Mouse (Mus musculus) myocyte (in vitro differentiated cells): ENCODE results near the gene Kif27. TPM values are rescaled to one million over a fixed set of nuclear protein-coding genes. Genes with fewer than 3 reads are reported as not detected.

ENCODE experiments used
- H3K27me3 ChIP-seq: one replicate; pipeline ENCODE4 v1.6.1; 2011; ENCODE audit not compliant: control insufficient read depth, insufficient read depth, insufficient read length
- H3K36me3 ChIP-seq: one replicate; pipeline ENCODE4 v1.6.1; 2011; ENCODE audit not compliant: control insufficient read depth, insufficient read depth
- H3K4me2 ChIP-seq: one replicate; pipeline ENCODE4 v1.6.1; 2011; ENCODE audit warnings: low read depth, control low read depth
- H3K4me3 ChIP-seq: one replicate; pipeline ENCODE4 v1.5.1; 2011; ENCODE audit warnings: mild to moderate bottlenecking, control low read depth, moderate library complexity
- H3K79me2 ChIP-seq: one replicate; pipeline ENCODE4 v1.6.1; 2011; ENCODE audit not compliant: control insufficient read depth, insufficient read depth
- H3ac ChIP-seq: one replicate; pipeline ENCODE4 v1.6.1; 2011; ENCODE audit not compliant: control insufficient read depth, insufficient read length
- CEBPB ChIP-seq: IDR thresholded peaks from 2 replicates; pipeline ENCODE4 v1.6.1; 2011; ENCODE audit warnings: mild to moderate bottlenecking, moderate library complexity; ENCODE audit not compliant: poor library complexity, insufficient read depth, severe bottlenecking
- E2F4 ChIP-seq: IDR thresholded peaks from one replicate; pipeline ENCODE4 v1.6.1; 2011; ENCODE audit warnings: mild to moderate bottlenecking, control low read depth, moderate library complexity; ENCODE audit not compliant: insufficient read depth
- MAX ChIP-seq: IDR thresholded peaks from one replicate; pipeline ENCODE4 v1.6.1; 2011; ENCODE audit warnings: low read depth, mild to moderate bottlenecking, control low read depth
- MYOD1 ChIP-seq, 3 experiments: IDR thresholded peaks; one replicate each; pipeline ENCODE4 v1.6.1; 2011; ENCODE audit warnings: control low read depth in 2 of 3, low read depth in 2 of 3, mild to moderate bottlenecking in 2 of 3, moderate library complexity in 1 of 3; ENCODE audit not compliant: insufficient read length in 2 of 3, control insufficient read depth in 1 of 3
- MYOG ChIP-seq, 3 experiments: IDR thresholded peaks; one replicate each; pipeline ENCODE4 v1.6.1; 2011; ENCODE audit warnings: control low read depth in 2 of 3, low read depth in 2 of 3, mild to moderate bottlenecking in 2 of 3; ENCODE audit not compliant: insufficient read length in 2 of 3, control insufficient read depth in 1 of 3, insufficient read depth in 1 of 3
- POLR2A ChIP-seq: IDR thresholded peaks from one replicate; pipeline ENCODE4 v1.6.1; 2011; ENCODE audit warnings: low read depth, mild to moderate bottlenecking, control low read depth, moderate library complexity; ENCODE audit not compliant: insufficient read length
- POLR2AphosphoS2 ChIP-seq: IDR thresholded peaks from one replicate; pipeline ENCODE4 v1.6.1; 2011; ENCODE audit warnings: low read depth, control low read depth; ENCODE audit not compliant: insufficient read length
- REST ChIP-seq: IDR thresholded peaks from one replicate; pipeline ENCODE4 v1.6.1; 2011; ENCODE audit warnings: mild to moderate bottlenecking, control low read depth, moderate library complexity; ENCODE audit not compliant: insufficient read depth, insufficient read length
- SRF ChIP-seq: IDR thresholded peaks from one replicate; pipeline ENCODE4 v1.6.1; 2011; ENCODE audit warnings: low read depth; ENCODE audit not compliant: control insufficient read depth, insufficient read length
- TCF12 ChIP-seq: IDR thresholded peaks from one replicate; pipeline ENCODE4 v1.6.1; 2011; ENCODE audit warnings: mild to moderate bottlenecking, control low read depth; ENCODE audit not compliant: poor library complexity, insufficient read depth, severe bottlenecking
- TCF3 ChIP-seq: IDR thresholded peaks from one replicate; pipeline ENCODE4 v1.6.1; 2011; ENCODE audit warnings: low read depth, control low read depth; ENCODE audit not compliant: insufficient read length
- USF1 ChIP-seq: IDR thresholded peaks from one replicate; pipeline ENCODE4 v1.6.1; 2011; ENCODE audit warnings: low read depth, mild to moderate bottlenecking, control low read depth, moderate library complexity
- polyA plus RNA-seq: library from polyadenylated mRNA; unstranded; fragments of >200 nt; fragmentation: generic; extraction: Trizol; gene quantifications from one replicate; pipeline ENCODE4 v1.2.1, GENCODE M21; 2012; ENCODE audit warnings: missing spikeins

Kif27 gene
- polyA plus RNA-seq, 1 experiment = 0.08 TPM

- H3K27me3 ChIP-seq = no peaks in the 10 kb centered on the region
- no peak overlapping the region for H3K4me3 ChIP-seq
- TF ChIP-seq MYOG (IDR thresholded peaks at IDR 0.05; ENCODE audit: control insufficient read depth in 1 of 3, insufficient read depth in 1 of 3, insufficient read length in 2 of 3, low read depth in 2 of 3) = no peak
- TF ChIP-seq TCF12 = no peak
- TF ChIP-seq SRF = no peak
- H3K4me2 ChIP-seq = no peak overlapping the region
- no peak overlapping the region for H3ac ChIP-seq
- H3K36me3 ChIP-seq = no peaks in the 10 kb centered on the region
- no peaks in the 10 kb centered on the region for H3K79me2 ChIP-seq
These were observed 69.6 kb downstream of the Kif27 start for GRCm38 (mm10) chr13:58289308-58289707.

DNA sequence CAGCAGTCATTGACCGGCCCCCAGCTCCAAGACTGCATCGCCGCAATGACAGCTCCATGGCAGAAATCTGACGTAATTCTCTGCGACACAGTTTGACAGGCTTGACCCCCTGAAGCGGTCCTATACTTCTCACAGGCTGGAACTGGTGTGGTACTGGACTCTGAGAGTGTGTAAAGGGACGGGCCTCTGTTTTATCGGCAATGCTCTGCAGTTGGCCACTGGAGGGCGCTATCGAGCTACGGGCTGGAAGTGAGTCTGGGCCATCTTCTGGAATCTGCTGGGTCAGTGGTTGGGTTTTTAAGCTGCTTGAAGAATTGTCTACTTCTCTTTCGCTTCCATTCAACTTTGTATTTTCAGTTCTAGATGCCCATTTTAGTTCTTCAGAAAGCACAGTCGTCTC, 71.1 kb downstream of the Kif27 start:
- Histone ChIP-seq H3K36me3 (no peaks in the 10 kb centered on the region), H3K27me3 (no peaks in the 10 kb centered on the region), H3K4me2 (no peak overlapping the region), H3ac (no peak overlapping the region), H3K79me2 (no peaks in the 10 kb centered on the region), H3K4me3 (no peak overlapping the region)
- TF ChIP-seq E2F4 (no peak), MYOD1 (IDR thresholded peaks at IDR 0.05; ENCODE audit: control insufficient read depth in 1 of 3, insufficient read length in 2 of 3, low read depth in 2 of 3) (no peak), SRF (no peak), REST (no peak), MYOG (IDR thresholded peaks at IDR 0.05; ENCODE audit: control insufficient read depth in 1 of 3, insufficient read depth in 1 of 3, insufficient read length in 2 of 3, low read depth in 2 of 3) (no peak), MAX (no peak), USF1 (no peak), TCF3 (no peak), POLR2A (no peak), TCF12 (no peak), POLR2AphosphoS2 (no peak), CEBPB (no peak)

DNA sequence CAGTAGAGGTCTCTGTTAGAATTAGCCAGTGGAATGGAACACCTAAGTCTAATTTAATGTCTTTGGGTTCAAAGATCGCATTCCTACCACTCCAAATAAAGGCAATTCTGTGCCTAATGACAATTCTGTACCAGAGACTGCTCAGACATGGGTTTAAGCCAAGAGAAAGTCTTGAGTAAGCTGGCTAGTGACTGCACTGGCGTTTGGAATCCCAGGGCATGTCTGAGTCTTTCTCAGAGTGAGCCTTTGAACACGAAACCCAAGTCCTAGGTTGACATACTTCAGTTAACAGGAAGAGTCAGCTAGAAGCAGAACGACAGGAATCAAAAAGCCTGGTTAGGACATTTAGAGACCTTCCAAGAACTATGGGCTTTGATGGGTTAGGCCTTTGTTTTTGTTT, 75.5 kb downstream of the Kif27 start:
- Histone ChIP-seq H3K79me2 (no peaks in the 10 kb centered on the region), H3K36me3 (no peaks in the 10 kb centered on the region), H3K4me2 (no peak overlapping the region), H3ac (no peak overlapping the region), H3K4me3 (no peak overlapping the region), H3K27me3 (no peaks in the 10 kb centered on the region)
- TF ChIP-seq CEBPB (no peak), POLR2AphosphoS2 (no peak), TCF3 (no peak), MYOG (IDR thresholded peaks at IDR 0.05; ENCODE audit: control insufficient read depth in 1 of 3, insufficient read depth in 1 of 3, insufficient read length in 2 of 3, low read depth in 2 of 3) (no peak), REST (no peak), MAX (no peak), TCF12 (no peak), POLR2A (no peak), E2F4 (no peak), MYOD1 (IDR thresholded peaks at IDR 0.05; ENCODE audit: control insufficient read depth in 1 of 3, insufficient read length in 2 of 3, low read depth in 2 of 3) (no peak), USF1 (no peak)

- Histone ChIP-seq H3K4me2 (no peak overlapping the region), H3K36me3 (no peaks in the 10 kb centered on the region), H3K27me3 (no peaks in the 10 kb centered on the region), H3K4me3 (no peak overlapping the region), H3K79me2 (no peaks in the 10 kb centered on the region), H3ac (no peak overlapping the region)
- TF ChIP-seq MYOD1 (IDR thresholded peaks at IDR 0.05; ENCODE audit: control insufficient read depth in 1 of 3, insufficient read length in 2 of 3, low read depth in 2 of 3) = no peak
- TF ChIP-seq CEBPB = no peak
- no peak for TF ChIP-seq POLR2A
- no peak for TF ChIP-seq TCF12
- TF ChIP-seq POLR2AphosphoS2 = no peak
- TF ChIP-seq REST = no peak
- TF ChIP-seq MYOG (IDR thresholded peaks at IDR 0.05; ENCODE audit: control insufficient read depth in 1 of 3, insufficient read depth in 1 of 3, insufficient read length in 2 of 3, low read depth in 2 of 3) = no peak
- no peak for TF ChIP-seq E2F4
- TF ChIP-seq USF1 = no peak
- TF ChIP-seq MAX = no peak
These were observed 77.0 kb downstream of the Kif27 start for GRCm38 (mm10) chr13:58281936-58282335.

DNA sequence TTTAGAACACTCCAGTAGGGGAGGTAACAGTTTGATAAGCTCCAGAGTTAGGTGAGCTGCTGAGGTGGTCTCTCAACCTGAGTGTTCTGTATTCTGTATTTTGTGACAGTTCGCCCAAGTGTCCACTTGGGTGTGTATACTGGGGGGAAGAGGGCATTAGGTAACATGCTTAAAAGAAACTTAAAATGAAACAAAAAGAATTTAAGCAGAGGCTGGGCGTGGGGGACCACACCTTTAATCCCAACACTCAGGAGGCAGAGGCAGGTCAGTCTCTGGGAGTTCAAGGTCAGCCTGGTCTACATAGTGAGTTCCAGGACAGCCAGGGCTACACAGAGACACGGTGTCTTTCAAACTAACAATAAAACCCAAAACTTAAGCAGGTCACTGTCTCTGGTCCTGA, 78.4 kb downstream of the Kif27 start:
- Histone ChIP-seq H3K4me3 (no peak overlapping the region), H3K4me2 (no peak overlapping the region), H3K36me3 (no peaks in the 10 kb centered on the region), H3ac (no peak overlapping the region), H3K79me2 (no peaks in the 10 kb centered on the region), H3K27me3 (no peaks in the 10 kb centered on the region)
- no peak for TF ChIP-seq REST
- no peak for TF ChIP-seq POLR2A
- TF ChIP-seq CEBPB = no peak
- no peak for TF ChIP-seq MYOD1 (IDR thresholded peaks at IDR 0.05; ENCODE audit: control insufficient read depth in 1 of 3, insufficient read length in 2 of 3, low read depth in 2 of 3)
- no peak for TF ChIP-seq TCF12
- no peak for TF ChIP-seq E2F4
- no peak for TF ChIP-seq USF1
- TF ChIP-seq MAX = no peak
- no peak for TF ChIP-seq TCF3
- TF ChIP-seq POLR2AphosphoS2 = no peak
- no peak for TF ChIP-seq MYOG (IDR thresholded peaks at IDR 0.05; ENCODE audit: control insufficient read depth in 1 of 3, insufficient read depth in 1 of 3, insufficient read length in 2 of 3, low read depth in 2 of 3)
- TF ChIP-seq SRF = no peak
